Mouse (Mus musculus): ENCODE results near the gene BC048507. TPM values are rescaled to one million over a fixed set of nuclear protein-coding genes. Genes with fewer than 3 reads are reported as not detected.
"Not testable (repeated sequence)": the region's sequence is repeated elsewhere in the genome, so short reads cannot be mapped to it uniquely, and the experiment has no call there.

Gene BC048507
- polyA plus RNA-seq, 1 experiment from 2014 or later: not detected

DNA sequence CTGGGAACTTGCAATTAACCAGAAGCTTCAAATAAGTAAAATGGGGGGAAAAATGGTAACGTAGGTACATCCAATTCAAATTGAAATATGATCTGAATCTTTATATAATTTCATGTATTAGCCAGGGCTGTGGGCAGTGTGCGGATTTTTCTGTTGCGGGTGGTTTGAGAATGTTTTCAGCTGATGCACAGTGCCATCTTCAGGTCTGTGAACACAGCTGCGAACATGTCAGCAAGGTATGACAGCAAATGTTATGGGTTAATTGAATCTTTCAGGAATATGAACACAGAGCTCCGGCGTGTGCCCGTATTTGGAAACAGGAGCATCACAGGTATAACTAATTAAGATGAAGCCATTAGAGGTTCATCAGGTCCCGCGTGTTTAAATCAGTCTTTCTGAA is 618 bp upstream of the BC048507 start:
- Histone ChIP-seq H3K4me1 (no peaks in the 10 kb centered on the region), H3K36me3 (no peaks in the 10 kb centered on the region), H3K9me3 (no peaks in the 10 kb centered on the region), H3K27ac (no peak overlapping the region), H3K4me3 (no peak overlapping the region), H3K9ac (no peak overlapping the region), H3K27me3 (no peaks in the 10 kb centered on the region), H3K4me2 (no peak overlapping the region)
- 77% methylated on average over 9 of the region's 9 CpGs for WGBS
- no peak for ATAC-seq (ENCODE audit: insufficient number of reproducible peaks, low FRiP score, low TSS enrichment, low read depth)

DNA sequence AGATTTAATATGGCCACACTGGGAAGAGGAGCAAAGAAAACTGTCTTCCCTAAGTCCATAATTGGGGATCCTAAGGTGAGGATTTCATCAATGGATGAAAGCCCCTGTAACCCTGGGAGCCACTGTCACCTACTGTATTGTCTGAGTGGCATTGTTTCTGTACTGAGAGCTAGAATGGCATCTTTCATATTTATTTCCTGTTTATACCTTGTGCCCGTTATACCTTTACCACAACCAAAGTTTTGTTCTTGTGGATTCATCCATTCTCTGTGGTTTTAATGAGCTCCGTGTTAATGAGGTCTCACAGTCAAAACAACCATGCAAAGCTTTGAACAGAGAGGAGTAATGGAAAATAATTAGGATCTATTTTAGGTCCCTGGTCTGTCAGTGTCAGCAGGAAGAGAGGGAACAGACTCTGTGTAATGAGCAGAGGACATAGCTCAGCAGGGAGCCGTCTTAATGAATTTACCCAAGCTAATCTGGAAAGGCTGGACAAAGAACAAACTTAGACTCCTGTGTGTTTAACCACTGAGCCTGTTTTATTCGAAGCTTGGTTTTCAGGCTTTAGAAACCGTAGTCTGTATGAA is 1.7 kb downstream of the BC048507 start:
- 30% methylated on average over 5 of the region's 5 CpGs for WGBS
- no peak overlapping the region for H3K4me2 ChIP-seq
- H3K4me1 ChIP-seq: no peaks in the 10 kb centered on the region
- H3K27ac ChIP-seq: no peak overlapping the region
- no peak overlapping the region for H3K9ac ChIP-seq
- no peak overlapping the region for H3K4me3 ChIP-seq
- H3K27me3 ChIP-seq: no peaks in the 10 kb centered on the region
- H3K36me3 ChIP-seq: no peaks in the 10 kb centered on the region
- ATAC-seq (ENCODE audit: insufficient number of reproducible peaks, low FRiP score, low TSS enrichment, low read depth): no peak
- no peaks in the 10 kb centered on the region for H3K9me3 ChIP-seq

DNA sequence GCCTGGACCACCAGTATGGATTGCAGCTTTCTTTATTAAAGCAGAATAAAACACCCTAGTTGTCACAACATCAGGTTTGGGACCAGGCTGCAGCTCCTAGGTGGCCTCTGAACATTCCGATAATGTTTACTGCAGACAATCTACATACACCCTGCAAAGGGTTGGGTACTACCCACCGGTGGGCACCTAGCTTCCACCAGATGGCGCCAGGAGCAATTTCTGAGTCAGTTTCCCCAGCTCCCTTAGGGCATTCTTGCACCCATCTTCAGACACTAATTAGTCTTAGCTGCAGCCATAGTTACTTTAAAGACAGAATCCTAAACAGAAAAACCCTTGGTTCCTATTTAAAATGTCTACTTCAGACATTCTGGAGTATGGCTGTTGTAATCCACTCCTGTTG is 4.8 kb downstream of the BC048507 start:
- Histone ChIP-seq H3K27me3 (no peaks in the 10 kb centered on the region), H3K4me1 (no peaks in the 10 kb centered on the region), H3K27ac (no peak overlapping the region), H3K9ac (no peak overlapping the region), H3K36me3 (no peaks in the 10 kb centered on the region), H3K4me2 (no peak overlapping the region), H3K9me3 (no peaks in the 10 kb centered on the region), H3K4me3 (no peak overlapping the region)
- 28% methylated on average over 3 of the region's 3 CpGs for WGBS
- no peak for ATAC-seq (ENCODE audit: insufficient number of reproducible peaks, low FRiP score, low TSS enrichment, low read depth)

DNA sequence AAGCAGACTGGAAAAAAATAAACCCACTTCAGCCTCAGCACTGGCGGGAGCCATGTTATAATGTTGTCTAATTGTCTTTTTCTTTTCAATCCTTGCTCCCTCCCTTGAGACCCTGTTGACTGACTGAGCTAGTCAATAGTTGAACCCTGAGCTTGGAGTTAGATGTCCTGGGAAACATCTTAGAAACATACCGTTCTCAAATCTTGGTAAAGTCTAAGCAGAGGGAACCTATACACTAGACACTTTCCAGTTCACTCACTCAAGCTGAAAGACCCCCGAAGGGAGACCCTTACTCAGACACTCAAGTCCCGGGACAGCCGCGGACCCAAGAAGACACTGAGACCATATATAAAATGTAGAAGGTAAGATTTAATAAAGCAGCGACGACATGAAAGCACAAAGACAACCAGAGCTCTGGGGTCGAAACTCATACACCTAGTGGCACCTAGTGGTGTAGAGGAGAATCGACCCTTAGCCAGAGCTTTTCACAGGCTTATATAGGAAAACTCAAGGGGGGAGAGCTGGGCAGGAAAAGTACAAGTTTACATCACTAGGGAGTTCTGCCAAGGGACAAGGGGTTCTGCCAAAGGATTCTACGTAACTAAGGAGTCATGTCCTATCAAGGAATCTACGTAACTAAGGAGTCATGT is 13.0 kb downstream of the BC048507 start:
- 37% methylated on average over 8 of the region's 12 CpGs for WGBS
- H3K9ac ChIP-seq: not testable (repeated sequence)

DNA sequence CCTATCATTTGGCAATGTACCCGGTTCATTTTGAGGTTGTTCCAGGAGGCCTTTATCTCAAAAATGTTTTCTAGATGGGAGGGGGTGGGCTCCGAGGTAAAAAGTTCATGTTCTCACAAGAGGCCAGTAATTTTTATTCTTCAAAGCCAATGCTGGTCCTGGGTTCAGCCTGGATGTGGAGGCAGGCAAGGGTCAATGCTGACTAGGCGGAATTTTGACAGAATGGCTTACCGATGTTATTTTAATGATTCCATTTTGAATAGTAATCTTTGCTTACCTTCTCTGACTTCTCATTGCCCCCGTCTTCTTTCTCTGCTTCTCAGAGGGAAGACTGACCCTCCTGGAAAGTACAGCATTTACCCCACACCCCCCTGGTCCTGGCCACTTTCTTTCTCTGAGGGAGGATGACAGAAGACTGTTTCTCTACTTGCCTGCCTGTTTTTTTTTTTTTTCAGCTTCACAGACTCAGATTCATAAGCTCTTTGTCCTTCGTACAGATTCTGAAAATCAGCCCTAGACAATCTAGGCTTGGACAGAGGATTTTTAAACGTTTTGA is 13.7 kb downstream of the BC048507 start:
- WGBS: 60% methylated on average over 6 of the region's 7 CpGs
- no peak overlapping the region for H3K9ac ChIP-seq
- ATAC-seq (ENCODE audit: insufficient number of reproducible peaks, low FRiP score, low TSS enrichment, low read depth): no peak

More for the DNA sequence above, 13.0 kb downstream of the BC048507 start:
- not testable (repeated sequence) for H3K36me3 ChIP-seq; H3K4me1 ChIP-seq; H3K27me3 ChIP-seq; H3K4me3 ChIP-seq; ATAC-seq (ENCODE audit: insufficient number of reproducible peaks, low FRiP score, low TSS enrichment, low read depth); H3K9me3 ChIP-seq; H3K4me2 ChIP-seq; H3K27ac ChIP-seq

DNA sequence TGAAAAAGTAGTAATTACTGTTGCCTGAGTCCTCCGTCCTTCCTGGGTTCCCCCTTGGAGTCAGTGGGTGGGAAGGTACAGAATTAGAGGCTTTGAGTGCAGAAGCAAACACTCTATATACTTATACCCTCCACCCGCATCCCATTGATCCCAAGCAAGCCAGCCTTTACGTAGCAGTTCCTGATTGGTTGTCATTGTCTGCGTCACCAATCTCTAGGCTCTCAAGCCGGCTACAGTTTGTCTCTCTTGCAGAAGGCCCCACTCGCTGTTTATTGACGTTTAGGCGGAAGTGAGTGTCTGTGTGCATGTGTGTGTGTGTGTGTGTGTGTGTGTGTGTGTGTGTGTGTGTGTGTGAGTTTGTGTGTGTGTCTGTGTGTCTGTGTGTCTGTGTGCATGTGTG is 20.8 kb downstream of the BC048507 start:
- Histone ChIP-seq H3K4me2 (no peak overlapping the region), H3K27ac (no peak overlapping the region), H3K36me3 (no peaks in the 10 kb centered on the region), H3K9ac (no peak overlapping the region), H3K4me1 (no peaks in the 10 kb centered on the region), H3K27me3 (no peaks in the 10 kb centered on the region), H3K9me3 (no peaks in the 10 kb centered on the region), H3K4me3 (no peak overlapping the region)
- WGBS: 89% methylated on average over 8 of the region's 8 CpGs
- no peak for ATAC-seq (ENCODE audit: insufficient number of reproducible peaks, low FRiP score, low TSS enrichment, low read depth)

More for the DNA sequence above, 13.7 kb downstream of the BC048507 start:
- H3K27ac ChIP-seq: no peak overlapping the region
- no peak overlapping the region for H3K4me2 ChIP-seq
- H3K9me3 ChIP-seq: no peaks in the 10 kb centered on the region
- H3K36me3 ChIP-seq: no peaks in the 10 kb centered on the region
- H3K4me1 ChIP-seq: no peaks in the 10 kb centered on the region
- no peak overlapping the region for H3K4me3 ChIP-seq
- H3K27me3 ChIP-seq: no peaks in the 10 kb centered on the region

DNA sequence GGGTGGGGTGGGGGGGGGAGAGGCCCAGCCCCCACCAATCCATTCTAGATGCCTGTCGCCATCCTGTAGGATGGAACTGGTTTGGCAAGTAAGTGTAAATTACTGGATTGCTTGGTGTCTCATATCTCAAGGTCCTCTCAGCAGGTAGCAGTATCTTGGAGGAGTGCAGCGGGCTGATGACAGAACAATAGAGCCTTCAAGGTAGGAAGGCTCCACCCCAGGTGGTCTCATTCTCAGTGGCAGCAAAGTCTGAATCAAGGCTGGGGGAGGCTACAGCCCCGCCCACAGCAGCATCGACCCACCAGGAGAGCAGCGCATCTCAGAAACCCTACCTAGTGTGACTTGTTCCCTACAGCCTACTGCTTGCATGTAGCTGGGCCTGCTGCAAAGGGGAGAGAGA is 46.6 kb downstream of the BC048507 start:
- H3K4me1 ChIP-seq: no peaks in the 10 kb centered on the region
- no peaks in the 10 kb centered on the region for H3K27me3 ChIP-seq
- H3K27ac ChIP-seq: no peak overlapping the region
- H3K4me2 ChIP-seq: no peak overlapping the region
- ATAC-seq (ENCODE audit: insufficient number of reproducible peaks, low FRiP score, low TSS enrichment, low read depth): no peak
- H3K9ac ChIP-seq: no peak overlapping the region
- no peak overlapping the region for H3K4me3 ChIP-seq
- H3K36me3 ChIP-seq: no peaks in the 10 kb centered on the region
- 28% methylated on average over 5 of the region's 5 CpGs for WGBS
- peaks cover 13% of the 10 kb centered on the region; the same call in 1 of the 2 replicates for H3K9me3 ChIP-seq

Other genes starting within 250 kb of the BC048507 start
- gene Gm49345, start 225.6 kb upstream of the BC048507 start, polyA plus RNA-seq (2015; fragmentation: Nextera tagmentation; extraction: Ambion mirVana): 0.56 TPM in 1 of 2 replicates, not detected in the other
- 2.1 and 3.2 TPM in 2 replicates for gene Zfp729a, start 225.5 kb upstream of the BC048507 start, polyA plus RNA-seq (2015; fragmentation: Nextera tagmentation; extraction: Ambion mirVana)
- gene Zfp738, start 176.3 kb upstream of the BC048507 start, polyA plus RNA-seq (2015; fragmentation: Nextera tagmentation; extraction: Ambion mirVana): 10.0 and 10.2 TPM in 2 replicates
- 6.4 and 6.8 TPM in 2 replicates for gene Zfp65, start 134.2 kb upstream of the BC048507 start, polyA plus RNA-seq (2015; fragmentation: Nextera tagmentation; extraction: Ambion mirVana)
- 5.4 and 6.7 TPM in 2 replicates for gene Zfp85, start 108.1 kb upstream of the BC048507 start, polyA plus RNA-seq (2015; fragmentation: Nextera tagmentation; extraction: Ambion mirVana)
- gene Zfp493, start 83.6 kb upstream of the BC048507 start, polyA plus RNA-seq (2015; fragmentation: Nextera tagmentation; extraction: Ambion mirVana): 1.8 and 2.0 TPM in 2 replicates
- gene Zfp273, start 49.6 kb upstream of the BC048507 start, polyA plus RNA-seq (2015; fragmentation: Nextera tagmentation; extraction: Ambion mirVana): 7.2 and 8.2 TPM in 2 replicates
- gene Gm10037, start 32.2 kb upstream of the BC048507 start, polyA plus RNA-seq (2015; fragmentation: Nextera tagmentation; extraction: Ambion mirVana): 3.5 and 4.0 TPM in 2 replicates

All from limb, embryonic 15.5 days (tissue).